Mouse (Mus musculus) granulocyte monocyte progenitor cell, adult 5-6 weeks (primary cell): Measurements from ENCODE around the gene C2cd5. TPM values are rescaled to one million over a fixed set of nuclear protein-coding genes. Genes with fewer than 3 reads are reported as not detected.
A peak's percentile ranks its signal among the peaks of the same experiment; 100 is the strongest.

Experiments
- ATAC-seq: replicated peaks from 2 replicates; pipeline ENCODE4 v1.8.0; 2016; ENCODE audit warnings: mild to moderate bottlenecking, moderate TSS enrichment, inconsistent platforms; ENCODE audit not compliant: poor library complexity, severe bottlenecking
- total RNA-seq, 2 experiments: library from RNA; stranded (forward) in 1 of 2; stranded (reverse) in 1 of 2; fragments of 200-712, 200-1000 nt in 1 of 2; fragments of >200 nt in 1 of 2; fragmentation: Nextera tagmentation in 1 of 2; gene quantifications; 2 replicates each; pipeline ENCODE4 v1.2.3; 2014 to 2017

C2cd5 gene
- total RNA-seq, 2 experiments from 2014 or later, result 51.8 to 105 TPM

DNA sequence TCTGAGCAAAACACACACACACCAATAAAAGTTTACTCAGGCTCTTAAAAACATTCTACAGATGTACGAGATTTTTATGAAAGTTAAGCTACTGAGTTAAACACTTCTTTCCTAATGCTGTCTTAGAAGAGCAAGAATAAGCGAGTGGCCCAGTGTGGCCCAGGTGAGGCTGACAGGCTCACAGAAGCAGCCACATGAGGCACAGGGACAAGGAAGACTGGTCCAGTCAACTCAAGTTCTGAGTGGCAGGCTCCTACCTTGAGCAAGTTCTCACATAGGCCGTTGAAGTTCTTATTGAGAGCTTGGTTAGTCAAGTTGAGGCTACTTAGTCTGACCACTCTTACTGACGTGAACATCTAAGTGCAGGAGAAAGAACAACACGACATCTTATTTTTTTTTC, 69.4 kb downstream of the C2cd5 start:
- no peak for ATAC-seq

DNA sequence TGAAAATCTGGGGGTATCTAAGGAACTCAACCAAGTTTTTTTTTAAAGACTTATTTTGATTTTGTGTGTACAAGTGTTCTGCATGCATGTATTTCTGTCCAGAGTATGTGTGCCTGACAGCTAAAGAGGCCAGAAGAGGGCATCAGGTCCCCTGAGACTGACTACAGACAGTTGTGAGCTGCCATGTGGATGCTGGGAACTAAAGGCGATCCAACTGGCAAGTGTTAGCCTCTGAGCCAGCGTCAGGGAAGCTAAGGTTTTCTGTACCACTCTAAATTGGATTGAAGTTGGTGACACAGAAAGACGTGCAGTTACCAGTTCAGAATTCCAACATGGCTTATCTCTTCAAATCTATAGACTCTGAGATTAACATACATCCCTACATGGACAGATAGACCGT, 72.0 kb downstream of the C2cd5 start:
- no peak for ATAC-seq

DNA sequence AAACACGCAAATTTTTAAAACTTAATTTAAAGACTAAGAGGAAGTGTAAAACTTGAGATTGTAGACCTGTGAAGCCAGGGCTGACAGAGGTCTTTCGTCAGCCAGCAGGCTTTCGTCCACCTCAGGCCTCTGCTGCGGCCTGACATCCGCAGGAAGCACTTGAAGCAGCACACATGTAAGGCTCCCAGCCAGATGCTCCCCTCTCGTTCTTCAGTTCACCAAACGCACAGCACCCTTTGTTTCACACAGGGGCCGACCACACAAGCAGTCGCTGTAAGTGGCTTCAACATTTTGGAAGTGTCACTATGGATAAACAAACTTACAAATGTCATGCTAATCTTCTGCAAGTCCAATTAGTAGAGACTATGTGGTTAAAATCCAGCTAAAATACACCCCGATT, 72.5 kb downstream of the C2cd5 start:
- ATAC-seq, result no peak

DNA sequence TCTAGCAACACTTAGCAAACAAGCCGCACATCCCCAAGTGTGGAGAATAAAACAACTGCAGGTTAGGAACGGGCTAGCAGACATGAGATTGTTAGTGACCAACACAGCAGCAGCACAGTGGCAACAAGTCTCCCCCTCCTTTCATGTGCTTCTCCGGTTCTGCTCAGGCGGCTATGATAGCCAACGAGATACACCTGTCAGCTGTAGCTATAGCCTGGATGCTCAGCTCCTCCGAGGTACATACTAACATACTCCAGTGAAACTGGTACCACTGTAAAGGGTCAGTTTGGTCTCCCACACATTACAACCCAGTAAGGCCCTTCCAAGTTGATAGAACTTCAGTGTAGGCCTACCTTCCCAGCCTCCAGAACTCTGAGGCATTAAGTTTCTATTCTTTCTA, 76.2 kb downstream of the C2cd5 start:
- ATAC-seq, result no peak

DNA sequence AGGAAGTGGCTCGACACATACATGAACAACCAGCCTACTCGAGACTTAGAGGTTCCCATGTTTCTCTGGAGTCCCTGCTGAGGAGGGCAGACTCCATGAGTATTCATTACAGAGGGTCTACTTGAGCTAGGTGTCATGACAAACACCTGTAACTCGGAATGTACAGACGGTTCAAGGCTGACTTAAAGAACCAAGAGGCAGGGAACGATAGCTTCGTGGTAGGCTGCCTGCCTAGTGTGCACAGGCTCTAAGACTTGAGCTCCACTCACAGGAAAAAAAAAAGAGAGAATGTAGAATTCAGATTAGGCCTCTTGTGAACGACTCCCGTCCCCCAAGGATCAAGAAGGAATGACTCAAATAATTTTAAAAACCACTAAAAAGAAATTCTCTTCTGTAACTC, 78.2 kb downstream of the C2cd5 start:
- ATAC-seq, result no peak

DNA sequence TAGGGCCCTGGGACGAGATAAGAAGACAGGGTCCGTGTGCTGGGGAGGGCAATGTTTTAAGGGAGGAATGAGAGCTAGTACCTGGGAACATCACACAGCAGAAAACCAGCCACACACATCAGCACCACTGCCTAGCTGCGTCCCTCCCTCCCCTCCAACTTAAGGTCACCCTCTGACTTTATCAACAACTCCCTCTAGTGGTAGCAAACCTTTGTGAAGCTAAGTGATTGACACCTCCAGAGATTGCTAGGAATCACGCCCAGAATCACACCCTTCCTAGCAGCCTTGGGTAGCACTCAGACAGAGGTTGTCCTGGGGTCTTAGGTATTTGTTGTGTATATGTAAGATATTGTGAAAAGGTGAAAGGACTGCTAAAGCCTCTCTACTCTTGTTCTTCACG, 79.3 kb downstream of the C2cd5 start:
- peak; percentile 76 for ATAC-seq

DNA sequence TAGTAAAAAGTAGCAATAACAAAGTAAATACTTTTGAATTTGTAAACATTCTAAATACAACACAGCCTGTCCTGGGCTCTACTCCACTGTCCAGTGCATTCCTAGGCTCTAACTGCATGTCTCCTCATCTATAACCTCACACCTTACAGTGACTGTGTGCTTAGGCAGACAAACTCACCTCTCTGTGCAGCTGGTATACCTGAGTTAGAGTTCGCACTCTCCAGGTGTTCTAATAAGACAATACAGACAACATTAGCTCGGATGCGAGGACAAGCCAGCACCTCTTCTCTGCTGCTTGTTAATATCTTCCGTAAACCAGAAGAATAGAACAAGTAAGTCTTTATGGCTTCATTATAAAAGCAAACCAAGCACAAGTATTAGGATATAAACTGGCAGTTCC, 79.8 kb downstream of the C2cd5 start:
- ATAC-seq, result no peak

DNA sequence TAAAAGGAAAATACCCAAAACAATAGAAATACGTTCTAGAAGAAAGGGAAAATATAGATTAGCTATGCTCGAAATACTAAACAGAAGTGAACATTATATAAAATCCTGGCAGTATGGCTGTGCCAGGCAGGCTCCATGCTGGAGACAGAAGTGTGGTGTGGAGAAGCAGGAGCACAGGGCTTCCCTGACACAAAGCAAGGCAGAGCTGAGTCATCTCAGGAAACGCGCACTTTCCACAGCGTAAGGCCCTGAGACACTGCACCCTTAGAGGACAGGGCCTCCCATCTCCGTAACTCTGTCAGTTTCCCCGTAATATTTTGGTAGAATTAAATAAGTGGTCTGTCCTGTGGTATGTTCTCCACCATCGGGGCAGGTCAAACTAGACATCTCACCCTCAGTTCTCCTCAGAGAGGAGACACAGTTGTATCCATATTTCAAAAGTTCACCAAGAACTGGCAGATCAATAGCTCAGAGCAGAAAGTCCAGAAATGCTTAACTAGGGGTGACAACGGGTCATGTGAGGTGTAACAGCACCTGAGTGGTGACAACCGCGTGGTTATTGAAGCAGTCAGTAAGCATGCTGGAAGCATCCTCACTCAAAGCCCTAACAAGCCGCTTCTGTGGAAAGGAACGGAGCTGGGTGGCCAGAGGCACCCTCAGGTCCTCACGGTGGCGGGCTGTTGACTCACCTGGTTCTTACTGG, 87.3 kb downstream of the C2cd5 start:
- no peak for ATAC-seq

DNA sequence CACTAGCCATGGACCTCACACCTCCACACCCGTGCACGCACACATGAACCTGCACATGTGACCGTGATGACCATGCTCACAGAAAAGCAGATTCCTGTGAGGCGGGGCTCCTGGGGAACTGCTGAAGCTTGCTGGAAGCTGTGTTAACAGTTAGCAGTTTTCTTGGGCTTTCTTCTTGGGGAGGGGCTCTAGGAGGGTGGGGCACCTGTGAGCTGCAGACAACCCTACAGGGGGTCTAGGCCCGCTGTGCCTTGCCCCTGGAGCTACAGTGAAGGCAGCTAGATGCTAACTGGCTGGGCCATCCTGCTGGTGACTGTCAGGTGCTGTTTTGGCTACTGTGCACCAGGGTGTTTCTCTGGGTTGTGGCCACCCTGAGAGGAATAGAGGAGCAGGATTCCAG, 91.1 kb downstream of the C2cd5 start:
- ATAC-seq, result no peak

DNA sequence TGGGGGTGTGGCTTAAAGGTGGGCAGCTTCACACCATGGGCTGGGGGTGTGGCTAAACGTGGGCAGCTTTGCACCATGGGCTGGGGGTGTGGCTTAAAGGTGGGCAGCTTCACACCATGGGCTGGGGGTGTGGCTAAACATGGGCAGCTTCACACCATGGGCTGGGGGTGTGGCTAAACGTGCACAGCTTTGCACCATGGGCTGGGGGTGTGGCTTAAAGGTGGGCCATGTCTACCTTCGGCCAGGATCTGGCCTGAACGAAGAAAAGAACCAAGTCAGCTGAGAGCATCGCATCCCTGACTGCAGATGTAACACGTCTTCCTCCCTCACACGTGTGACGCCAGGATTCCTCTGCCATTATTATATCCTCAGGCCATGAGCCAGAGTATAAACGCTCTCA, 94.7 kb downstream of the C2cd5 start:
- peak; percentile 25; the same call in 1 of the 2 replicates for ATAC-seq

DNA sequence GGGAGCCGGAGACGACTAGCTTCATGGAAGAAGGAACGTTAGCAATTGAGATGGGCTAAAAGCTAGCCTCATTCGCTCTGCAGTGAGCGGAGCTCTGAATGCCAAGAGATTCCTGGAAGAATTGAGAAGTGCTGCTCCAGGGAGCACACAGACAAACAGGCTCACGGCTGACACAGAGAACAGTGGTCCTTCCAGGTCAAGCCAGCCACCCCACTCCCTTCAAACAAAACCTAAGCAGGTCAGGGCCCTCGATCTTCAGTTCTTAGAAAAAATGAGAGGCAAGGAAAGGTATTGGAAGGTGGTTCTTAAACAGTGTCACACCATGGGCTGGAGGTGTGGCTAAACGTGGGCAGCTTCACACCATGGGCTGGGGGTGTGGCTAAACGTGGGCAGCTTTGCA, 95.1 kb downstream of the C2cd5 start:
- no peak for ATAC-seq

DNA sequence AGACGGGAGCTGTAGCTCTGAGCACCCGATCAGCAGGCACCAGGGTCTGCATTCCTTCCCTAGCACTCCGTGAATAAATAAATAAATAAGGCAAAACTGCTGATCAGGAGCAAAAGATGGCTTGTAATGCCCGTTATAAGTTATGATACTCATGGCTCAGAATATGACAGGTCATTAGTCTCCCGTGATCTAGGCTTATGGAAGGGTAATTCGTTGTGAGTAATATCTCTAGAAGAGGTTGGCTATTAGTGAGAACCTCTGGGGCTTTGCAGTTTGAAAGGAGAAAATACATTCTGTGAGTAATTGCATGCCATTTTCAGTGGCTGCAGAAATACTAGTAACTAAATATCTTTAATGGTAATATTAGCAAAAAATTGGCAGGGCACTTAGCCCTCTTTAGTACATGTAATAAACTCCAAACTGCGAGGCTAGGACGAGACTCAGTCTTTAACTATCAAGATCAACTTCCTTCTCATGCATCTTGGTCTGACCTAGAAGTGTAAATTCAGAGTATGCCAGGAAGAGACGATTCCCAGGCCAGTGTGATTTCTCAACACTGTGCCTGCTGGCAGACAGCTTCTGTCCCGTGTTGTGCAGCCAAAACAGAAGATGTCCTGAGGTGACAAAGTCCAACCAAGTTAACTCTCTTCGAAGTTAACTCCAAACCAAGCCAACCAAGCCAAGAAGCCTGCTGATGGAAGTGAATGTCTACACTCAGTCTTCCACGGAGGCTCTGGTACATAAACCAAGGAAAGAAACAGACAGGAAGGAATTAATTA, 101.5 kb downstream of the C2cd5 start:
- ATAC-seq, result no peak

DNA sequence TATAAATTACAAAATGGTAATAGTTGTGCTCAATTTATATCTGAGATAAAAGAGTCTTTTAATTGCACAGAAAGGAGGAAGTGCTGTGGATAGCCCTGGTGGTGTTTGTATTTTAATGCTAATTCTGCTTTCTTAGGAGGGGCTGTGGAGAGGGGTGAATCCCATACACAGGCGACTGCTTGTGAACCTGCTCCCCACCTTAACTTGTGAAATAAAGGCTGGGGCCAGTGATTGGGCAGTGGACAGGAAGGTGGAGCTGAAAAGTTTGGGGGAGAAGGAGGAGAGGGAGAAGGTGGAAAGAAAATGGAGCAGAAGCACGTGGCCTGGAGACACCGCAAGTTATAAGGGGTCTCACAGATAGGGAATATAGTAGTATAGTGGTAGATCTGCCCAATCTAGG, 103.1 kb downstream of the C2cd5 start:
- no peak for ATAC-seq

DNA sequence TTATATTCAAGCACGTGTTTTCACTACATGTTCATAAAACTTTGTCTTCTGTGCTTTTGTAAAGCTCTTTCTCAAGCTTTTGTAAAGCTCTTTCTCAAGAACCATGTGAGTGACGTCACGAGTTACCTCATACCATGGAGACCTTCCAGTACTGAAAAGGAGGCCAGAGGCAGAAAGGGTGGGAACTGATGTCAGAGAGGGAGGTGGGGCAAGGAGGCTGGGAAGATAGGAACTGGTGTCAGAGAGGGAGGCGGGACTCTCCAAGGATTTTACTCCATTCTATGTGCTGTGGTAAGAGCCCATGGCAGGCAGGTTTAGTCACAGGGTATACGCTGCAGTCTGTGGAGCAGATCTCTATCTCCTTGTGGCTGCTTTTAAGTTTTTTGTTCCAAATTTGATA, 104.4 kb downstream of the C2cd5 start:
- ATAC-seq, result peak; percentile 87

DNA sequence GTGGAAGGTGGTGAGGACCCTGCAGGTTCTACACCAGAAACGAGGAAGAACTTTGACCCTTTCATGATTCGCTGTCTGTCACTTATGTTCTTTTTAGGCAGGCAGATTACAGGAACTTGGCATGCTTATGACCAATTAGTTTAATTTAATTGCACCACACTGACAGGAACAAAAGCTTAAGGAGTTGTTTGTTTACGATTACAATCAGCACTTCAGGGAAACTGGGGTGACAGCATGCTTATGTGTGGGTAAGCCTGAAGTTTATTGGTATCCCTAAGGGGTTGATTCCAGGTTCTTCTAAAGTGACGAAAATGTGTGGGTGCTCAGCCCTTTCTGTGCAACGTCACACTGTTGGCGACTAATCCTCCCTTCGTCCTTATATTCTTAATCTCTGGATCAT, 105.1 kb downstream of the C2cd5 start:
- ATAC-seq, result no peak

DNA sequence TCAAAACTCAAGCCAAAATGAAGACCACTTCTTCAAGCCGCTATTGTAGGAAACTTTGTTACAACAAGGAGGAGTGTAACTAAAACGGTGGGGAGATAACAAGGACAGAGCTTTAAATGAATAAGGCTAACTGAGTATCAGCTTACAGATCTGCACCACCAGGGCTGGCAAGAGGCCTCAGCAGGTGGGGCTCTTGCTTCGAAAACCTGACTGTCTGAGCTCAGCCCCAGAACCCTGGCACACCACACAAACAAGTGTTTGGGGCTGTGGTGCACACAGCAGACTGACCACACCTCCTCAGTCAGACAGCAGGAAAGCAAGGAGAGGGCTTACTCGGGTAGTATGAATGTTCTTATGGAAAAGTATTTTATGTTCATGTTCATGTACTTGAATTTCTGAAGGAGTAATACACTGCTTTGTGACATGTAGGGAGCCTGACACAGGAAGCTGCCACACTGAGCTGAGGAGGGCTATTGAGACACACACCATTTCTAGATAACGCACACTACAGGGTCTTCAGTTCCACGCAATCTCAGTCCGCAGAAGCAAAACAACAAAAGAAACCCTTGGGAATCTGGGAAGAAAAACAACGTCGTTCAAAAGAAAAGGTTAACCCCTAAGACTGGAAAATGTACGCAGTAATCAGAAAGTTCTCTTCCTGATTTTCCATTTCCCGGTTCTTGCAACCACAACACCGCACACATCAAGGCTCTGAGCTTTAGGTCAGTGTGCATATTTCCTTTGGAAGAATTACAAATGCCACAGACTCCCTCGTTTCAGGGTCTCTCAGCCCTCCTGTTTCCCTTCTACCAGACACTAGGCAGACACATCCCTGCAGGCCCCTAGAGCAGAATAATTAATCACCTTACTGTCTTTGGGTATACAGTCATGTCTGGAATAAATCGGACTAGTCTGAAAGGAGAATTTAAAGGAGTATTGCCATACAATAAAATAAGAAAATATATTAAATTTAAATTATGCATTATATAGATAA, 105.9 kb downstream of the C2cd5 start:
- no peak for ATAC-seq

DNA sequence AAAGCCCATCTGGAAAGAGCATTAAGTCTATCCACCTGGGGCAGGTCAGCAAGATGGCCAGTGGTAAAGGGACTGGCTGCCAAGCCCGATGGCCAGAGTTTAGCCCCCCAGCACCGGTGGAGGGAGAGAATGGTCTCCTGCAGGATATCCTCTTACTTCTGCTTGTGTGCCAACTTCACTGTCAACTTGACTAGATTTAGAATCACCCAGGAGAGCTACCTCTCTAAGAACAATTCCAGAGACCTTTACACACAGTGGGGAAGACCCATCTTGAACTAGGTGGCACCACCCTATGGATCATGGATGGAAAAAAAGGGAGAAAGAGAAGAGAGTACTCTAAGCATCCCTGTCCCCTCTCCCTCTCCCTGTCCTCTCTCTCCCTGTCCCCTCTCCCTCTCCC, 107.0 kb downstream of the C2cd5 start:
- no peak for ATAC-seq

DNA sequence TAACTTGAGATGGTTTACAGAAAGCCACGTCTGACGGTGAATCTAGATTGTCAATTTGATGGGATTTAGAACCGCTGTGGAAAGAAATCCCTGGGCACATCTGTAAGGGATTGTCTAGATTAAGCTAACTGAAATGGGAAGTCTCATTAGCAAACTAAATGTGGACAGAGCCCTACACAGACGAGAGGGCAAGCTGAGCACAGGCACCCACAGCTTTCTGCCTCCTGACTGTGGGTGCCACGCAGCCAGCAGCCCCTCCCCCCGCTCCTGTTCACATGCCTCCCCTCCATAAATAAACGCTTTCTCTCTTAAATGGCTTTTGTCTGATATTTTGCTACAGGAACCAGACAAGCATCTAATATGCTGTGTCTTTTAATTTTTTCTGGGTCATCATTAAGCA, 107.8 kb downstream of the C2cd5 start:
- ATAC-seq, result no peak

DNA sequence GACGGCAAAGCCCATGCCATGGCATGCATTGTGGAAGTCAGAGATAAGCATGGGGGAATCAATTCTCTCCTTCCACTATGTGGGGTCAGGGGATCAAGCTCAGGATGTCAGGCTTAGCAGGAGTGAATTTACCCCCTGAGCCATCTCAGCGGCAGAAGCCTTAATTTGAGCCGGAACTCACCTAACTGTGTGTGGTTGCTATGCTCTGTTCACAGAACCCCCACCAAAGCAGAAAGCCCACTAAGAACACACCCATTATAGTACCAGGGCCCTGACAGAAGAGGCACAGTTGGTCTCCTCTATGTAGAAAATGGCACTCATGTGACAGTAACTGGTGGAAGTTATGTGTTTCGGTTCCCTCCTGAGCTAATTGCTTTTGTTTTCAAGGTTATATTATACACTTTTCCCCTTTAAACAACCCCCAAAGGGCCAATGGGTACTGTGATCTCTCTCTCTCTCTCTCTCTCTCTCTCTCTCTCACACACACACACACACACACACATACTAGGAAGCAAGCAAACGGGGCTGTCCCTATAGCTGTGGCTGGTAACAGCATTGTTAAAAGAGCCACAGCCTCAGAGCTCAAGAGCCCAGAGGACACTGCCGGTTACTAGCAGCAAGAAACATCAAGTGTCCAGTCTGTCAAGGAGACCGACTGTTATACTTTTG, 108.4 kb downstream of the C2cd5 start:
- peak; percentile 24 for ATAC-seq

DNA sequence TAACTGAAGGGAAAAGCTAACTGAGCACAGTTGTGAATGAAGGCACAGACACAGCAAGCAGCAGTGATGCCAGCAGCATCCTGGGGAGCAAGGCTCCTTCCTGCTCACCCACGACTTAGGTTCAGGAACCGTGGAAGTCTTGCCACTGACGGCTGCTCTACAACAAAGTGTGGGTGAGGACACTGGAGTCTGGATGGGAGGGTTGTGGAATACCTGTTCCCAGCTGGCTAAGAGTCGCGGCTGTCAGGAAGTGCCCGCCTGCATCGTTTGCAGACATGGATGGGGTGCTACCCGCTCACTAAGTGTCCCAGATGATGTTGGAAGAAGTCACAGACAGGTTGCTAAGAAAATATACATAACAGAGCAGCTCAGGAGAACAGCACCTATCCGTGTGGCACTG, 109.4 kb downstream of the C2cd5 start:
- ATAC-seq, result no peak
